Mouse (Mus musculus) neural tube, embryonic 12.5 days (tissue): ENCODE results near the gene Skil. TPM values are rescaled to one million over a fixed set of nuclear protein-coding genes. Genes with fewer than 3 reads are reported as not detected.
A peak's percentile ranks its signal among the peaks of the same experiment; 100 is the strongest.

Experiments used
- ATAC-seq: fragments of 200-750 bp; cut with Nextera tagmentation; 2 replicates; pipeline ENCODE4 v1.8.0; 2017; ENCODE audit warnings: low read depth, mild to moderate bottlenecking, moderate TSS enrichment, moderate library complexity; ENCODE audit not compliant: low FRiP score
- H3K27ac ChIP-seq: fragments of 300-500 bp; sonication (generic); 2 replicates; pipeline ENCODE4 v1.5.1; 2016
- H3K27me3 ChIP-seq: fragments of 300-500 bp; sonication (generic); replicated peaks from 2 replicates; pipeline ENCODE4 v1.6.1; 2016; ENCODE audit warnings: mild to moderate bottlenecking
- H3K36me3 ChIP-seq: fragments of 300-500 bp; sonication (generic); 2 replicates; pipeline ENCODE4 v1.6.1; 2016; ENCODE audit warnings: mild to moderate bottlenecking
- H3K4me1 ChIP-seq: fragments of 300-500 bp; sonication (generic); 2 replicates; pipeline ENCODE4 v1.6.1; 2016
- H3K4me2 ChIP-seq: fragments of 300-500 bp; sonication (generic); replicated peaks from 2 replicates; pipeline ENCODE4 v1.6.1; 2016; ENCODE audit warnings: mild to moderate bottlenecking
- H3K4me3 ChIP-seq: fragments of 300-500 bp; sonication (generic); 2 replicates; pipeline ENCODE4 v1.5.1; 2016
- H3K9ac ChIP-seq: fragments of 300-500 bp; sonication (generic); 2 replicates; pipeline ENCODE4 v1.6.1; 2016; ENCODE audit warnings: mild to moderate bottlenecking
- H3K9me3 ChIP-seq: fragments of 300-500 bp; sonication (generic); 2 replicates; pipeline ENCODE4 v1.6.1; 2016; ENCODE audit warnings: mild to moderate bottlenecking
- WGBS: fragments of 180-500 bp; shearing (Covaris S2); methylation state at CpG from one replicate; pipeline ENCODE4 v1.1.7; 2016; 5-methylcytosine and 5-hydroxymethylcytosine counted together
- polyA plus RNA-seq: library from polyadenylated mRNA; unstranded; fragments of >200 nt; fragmentation: Nextera tagmentation; extraction: Ambion mirVana; gene quantifications from 2 replicates; pipeline ENCODE4 v1.2.1, GENCODE M21; 2016

The Skil gene
- polyA plus RNA-seq, 1 experiment from 2014 or later, result 54.4 TPM

GRCm38 (mm10) chr3:31088789-31089775, 5.8 kb upstream of the Skil start:
- 42% methylated on average over 10 of the region's 10 CpGs for WGBS
- H3K4me3 ChIP-seq, result no peak overlapping the region
- peaks cover 3% of the 10 kb centered on the region; the same call in 1 of the 2 replicates for H3K4me1 ChIP-seq
- no peaks in the 10 kb centered on the region for H3K36me3 ChIP-seq
- ATAC-seq, result no peak
- no peak overlapping the region for H3K27ac ChIP-seq
- H3K9me3 ChIP-seq, result no peaks in the 10 kb centered on the region
- no peaks in the 10 kb centered on the region for H3K27me3 ChIP-seq
- H3K9ac ChIP-seq, result no peak overlapping the region
- no peak overlapping the region for H3K4me2 ChIP-seq

DNA sequence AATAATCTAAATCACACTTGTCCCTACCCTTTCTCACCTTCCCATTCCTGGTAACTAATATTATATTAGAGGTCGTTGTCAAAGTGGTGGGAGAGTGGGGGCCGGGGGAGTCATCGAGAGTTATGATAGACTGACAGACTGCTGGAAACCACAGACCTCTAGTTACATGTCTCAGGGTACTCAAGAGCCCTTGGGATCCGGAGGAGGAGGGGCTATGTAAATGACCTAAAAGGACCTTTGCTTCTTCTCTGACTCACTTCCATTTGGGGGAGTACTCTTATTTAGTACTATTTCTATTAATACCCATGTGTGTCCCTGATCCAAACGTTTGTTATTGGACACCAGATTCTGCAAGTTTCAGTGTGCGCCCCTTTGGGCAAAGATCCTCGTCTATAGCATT, 4.9 kb upstream of the Skil start:
- Histone ChIP-seq H3K27me3 (no peaks in the 10 kb centered on the region), H3K27ac (no peak overlapping the region), H3K9me3 (no peaks in the 10 kb centered on the region), H3K4me1 (peaks cover 3% of the 10 kb centered on the region; the same call in 1 of the 2 replicates), H3K4me2 (no peak overlapping the region), H3K9ac (no peak overlapping the region), H3K4me3 (no peak overlapping the region), H3K36me3 (no peaks in the 10 kb centered on the region)
- 73% methylated on average over 7 of the region's 7 CpGs for WGBS
- ATAC-seq, result no peak

GRCm38 (mm10) chr3:31093196-31093595, 1.7 kb upstream of the Skil start:
- H3K4me3 ChIP-seq, result peak overlapping the region; percentile 23; the same call in 1 of the 2 replicates
- H3K4me2 ChIP-seq, result peak overlapping the region; percentile 71
- ATAC-seq, result peak; percentile 18
- WGBS, result under 1% methylated on average over 13 of the region's 13 CpGs
- no peaks in the 10 kb centered on the region for H3K9me3 ChIP-seq
- H3K27me3 ChIP-seq, result no peaks in the 10 kb centered on the region
- 0 out of 2 replicates have a peak, but pooled peaks cover 3% of the 10 kb centered on the region for H3K36me3 ChIP-seq
- peaks cover 14% of the 10 kb centered on the region for H3K4me1 ChIP-seq
- H3K9ac ChIP-seq, result peak overlapping the region; percentile 40; the same call in 1 of the 2 replicates
- H3K27ac ChIP-seq, result peak overlapping the region; percentile 99

DNA sequence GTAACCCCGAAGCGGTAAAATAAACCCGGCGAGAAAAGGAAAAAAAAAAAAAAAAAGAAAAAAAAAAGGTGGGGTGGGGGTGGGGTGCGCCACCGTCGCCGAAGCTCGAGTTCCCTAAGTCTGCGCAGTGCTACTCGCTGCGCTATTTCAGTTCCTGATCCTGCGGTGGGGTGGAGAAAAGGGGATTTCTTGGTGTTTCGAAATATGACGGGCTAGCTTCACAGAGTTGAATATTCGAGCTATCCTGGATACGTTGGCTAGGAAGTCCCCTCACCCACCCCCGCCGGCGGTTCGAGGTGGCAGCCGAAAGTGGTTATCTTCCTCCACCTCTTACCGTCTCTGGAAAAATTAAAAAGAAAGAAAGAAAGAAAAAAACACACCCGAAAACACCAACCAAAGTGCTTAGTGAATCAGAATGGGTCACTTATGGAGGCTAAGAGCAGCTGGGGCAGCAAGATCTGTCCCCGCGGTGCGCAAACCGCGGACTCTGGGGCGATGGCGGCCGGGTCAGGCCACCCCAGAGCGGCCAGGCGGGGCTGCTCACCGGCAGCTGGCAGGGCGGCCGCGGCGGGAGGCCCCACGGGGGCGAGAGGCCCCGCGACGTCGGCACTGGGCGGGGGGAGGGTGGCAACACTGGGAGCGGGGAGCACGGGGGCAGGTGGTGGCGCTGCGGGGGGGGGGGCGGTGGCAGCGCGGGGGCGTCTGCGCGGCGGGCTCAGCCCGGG, 1.1 kb upstream of the Skil start:
- H3K4me3 ChIP-seq, result peak overlapping the region; percentile 96
- peak overlapping the region; percentile 98 for H3K9ac ChIP-seq
- H3K27me3 ChIP-seq, result no peaks in the 10 kb centered on the region
- H3K9me3 ChIP-seq, result no peaks in the 10 kb centered on the region
- H3K4me2 ChIP-seq, result peak overlapping the region; percentile 71
- peaks cover 18% of the 10 kb centered on the region for H3K4me1 ChIP-seq
- ATAC-seq, result peak; percentile 51
- peak overlapping the region; percentile 99 for H3K27ac ChIP-seq
- WGBS, result 1% methylated on average over 44 of the region's 58 CpGs
- H3K36me3 ChIP-seq, result 0 out of 2 replicates have a peak, but pooled peaks cover 3% of the 10 kb centered on the region

GRCm38 (mm10) chr3:31095179-31095490, 277 bp downstream of the Skil start:
- H3K4me2 ChIP-seq, result peak overlapping the region; percentile 71
- under 1% methylated on average over 27 of the region's 39 CpGs for WGBS
- H3K9ac ChIP-seq, result peak overlapping the region; percentile 98
- peak overlapping the region; percentile 96 for H3K4me3 ChIP-seq
- peak; percentile 48; the same call in 1 of the 2 replicates for ATAC-seq
- H3K4me1 ChIP-seq, result peaks cover 24% of the 10 kb centered on the region
- 0 out of 2 replicates have a peak, but pooled peaks cover 3% of the 10 kb centered on the region for H3K36me3 ChIP-seq
- H3K9me3 ChIP-seq, result no peaks in the 10 kb centered on the region
- H3K27ac ChIP-seq, result peak overlapping the region; percentile 99
- H3K27me3 ChIP-seq, result no peaks in the 10 kb centered on the region

DNA sequence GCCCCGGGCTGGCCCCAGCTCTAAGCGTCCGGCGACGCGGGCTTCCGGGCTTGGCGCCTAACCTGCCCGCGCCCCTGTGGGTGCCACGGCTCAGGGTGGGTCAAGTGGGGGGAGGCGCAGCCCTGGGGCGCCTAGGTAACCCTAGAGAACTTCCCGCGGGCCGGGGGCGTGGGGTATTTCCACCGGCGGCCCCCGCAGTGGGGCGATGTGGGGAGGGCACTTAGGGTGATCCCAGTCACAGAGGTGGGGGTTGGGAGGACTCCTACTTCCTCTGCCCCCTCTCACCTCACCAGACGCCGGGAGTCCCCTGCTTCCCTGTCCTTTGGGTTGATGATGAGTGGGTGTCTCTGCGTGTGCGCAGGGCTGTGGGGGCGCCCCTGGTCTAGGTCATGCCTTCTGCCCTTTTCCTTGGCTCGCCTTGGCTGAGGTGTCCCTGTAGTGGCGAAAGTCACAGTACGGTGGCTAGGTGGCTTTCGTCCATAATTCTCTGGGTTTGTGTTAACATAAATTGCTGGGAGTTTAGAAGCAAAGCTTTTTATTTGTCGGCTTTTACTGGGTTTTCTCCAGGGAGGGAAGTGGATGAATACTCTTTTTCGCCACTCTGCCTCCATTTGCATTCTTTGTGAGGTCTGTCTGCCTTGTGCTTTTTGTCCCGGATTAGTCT, 765 bp downstream of the Skil start:
- peak overlapping the region; percentile 71 for H3K4me2 ChIP-seq
- 0 out of 2 replicates have a peak, but pooled peaks cover 3% of the 10 kb centered on the region for H3K36me3 ChIP-seq
- peak overlapping the region; percentile 98 for H3K9ac ChIP-seq
- peak overlapping the region; percentile 96 for H3K4me3 ChIP-seq
- peak; percentile 7 for ATAC-seq
- H3K4me1 ChIP-seq, result peaks cover 27% of the 10 kb centered on the region
- under 1% methylated on average over 33 of the region's 33 CpGs for WGBS
- no peaks in the 10 kb centered on the region for H3K27me3 ChIP-seq
- H3K27ac ChIP-seq, result peak overlapping the region; percentile 99
- H3K9me3 ChIP-seq, result no peaks in the 10 kb centered on the region

DNA sequence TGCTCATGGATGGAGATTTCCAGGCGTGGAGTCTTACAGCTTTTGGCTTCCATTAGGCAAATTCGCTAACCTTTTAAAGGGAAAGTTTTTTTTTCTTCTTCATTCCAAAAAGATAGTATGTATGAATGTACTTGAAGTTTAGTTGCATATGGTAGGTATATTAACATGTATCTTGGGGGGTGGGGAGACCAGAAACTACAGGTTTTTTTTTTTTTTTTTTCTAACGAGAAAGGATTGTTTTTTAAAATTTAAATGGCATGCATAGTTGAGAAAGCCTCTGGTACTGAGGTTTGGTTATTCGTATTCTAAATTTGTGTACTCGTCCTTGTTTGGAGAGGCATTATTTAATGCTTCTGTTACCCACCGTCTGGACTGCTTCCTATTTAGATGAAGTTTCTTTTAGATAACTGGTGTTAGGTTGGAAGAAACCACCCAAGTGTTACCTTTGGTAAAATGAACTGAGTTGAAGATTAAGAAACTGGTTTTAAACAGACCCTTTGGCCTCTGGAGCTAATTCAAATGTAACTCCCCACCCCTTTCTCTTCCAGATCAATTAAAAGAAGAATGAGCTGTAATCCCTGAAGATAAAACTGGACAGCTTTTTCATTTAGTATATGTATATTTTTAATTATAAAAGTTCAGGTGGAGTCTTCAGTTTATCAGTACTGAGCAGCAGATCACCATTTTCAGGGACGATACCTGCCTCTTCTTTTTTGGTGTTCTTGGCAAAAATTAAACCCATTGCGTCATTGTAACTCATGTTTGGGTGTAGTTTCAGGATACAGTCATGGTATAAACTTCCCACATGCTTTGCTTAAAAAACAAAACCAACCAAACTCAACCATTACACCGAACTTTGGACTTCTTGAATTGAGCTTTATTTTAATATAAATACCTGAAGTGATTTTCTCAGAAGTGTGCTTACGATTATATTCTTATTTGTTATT, 1.6 kb downstream of the Skil start:
- H3K4me1 ChIP-seq, result peaks cover 34% of the 10 kb centered on the region
- 40% methylated on average over 10 of the region's 10 CpGs for WGBS

DNA sequence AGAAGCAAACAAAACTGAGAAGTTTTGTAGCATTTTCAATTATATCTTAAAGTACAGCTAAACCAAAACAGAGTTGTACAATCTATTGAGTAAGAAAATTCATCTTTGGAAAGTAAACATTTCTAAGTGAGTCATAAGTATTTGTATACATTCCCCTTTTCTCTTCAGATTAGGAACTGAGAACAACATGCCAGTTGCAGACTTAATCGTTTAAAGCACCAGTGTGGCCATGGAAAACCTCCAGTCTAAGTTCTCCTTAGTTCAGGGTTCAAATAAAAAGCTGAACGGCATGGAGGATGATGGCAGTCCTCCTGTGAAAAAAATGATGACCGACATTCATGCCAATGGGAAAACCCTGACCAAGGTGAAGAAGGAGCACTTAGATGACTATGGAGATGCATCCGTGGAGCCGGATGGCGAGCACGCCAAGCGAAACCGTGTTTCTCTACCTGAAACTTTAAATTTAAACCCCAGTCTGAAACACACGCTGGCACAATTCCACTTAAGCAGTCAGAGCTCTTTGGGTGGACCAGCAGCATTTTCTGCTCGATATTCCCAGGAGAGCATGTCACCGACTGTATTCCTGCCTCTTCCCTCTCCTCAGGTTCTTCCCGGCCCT, 2.4 kb downstream of the Skil start:
- Histone ChIP-seq H3K9me3 (no peaks in the 10 kb centered on the region), H3K4me3 (peak overlapping the region; percentile 18), H3K36me3 (0 out of 2 replicates have a peak, but pooled peaks cover 3% of the 10 kb centered on the region), H3K27ac (no peak overlapping the region), H3K27me3 (no peaks in the 10 kb centered on the region), H3K9ac (peak overlapping the region; percentile 35; the same call in 1 of the 2 replicates), H3K4me2 (peak overlapping the region; percentile 62), H3K4me1 (peaks cover 36% of the 10 kb centered on the region)
- ATAC-seq, result no peak
- WGBS, result 82% methylated on average over 13 of the region's 13 CpGs

More for the DNA sequence above, 1.6 kb downstream of the Skil start:
- H3K36me3 ChIP-seq, result 0 out of 2 replicates have a peak, but pooled peaks cover 3% of the 10 kb centered on the region
- no peak for ATAC-seq
- peak overlapping the region; percentile 98 for H3K9ac ChIP-seq
- H3K9me3 ChIP-seq, result no peaks in the 10 kb centered on the region
- peak overlapping the region; percentile 99; the same call in 1 of the 2 replicates for H3K27ac ChIP-seq
- peak overlapping the region; percentile 71 for H3K4me2 ChIP-seq
- no peaks in the 10 kb centered on the region for H3K27me3 ChIP-seq
- H3K4me3 ChIP-seq, result peak overlapping the region; percentile 96

DNA sequence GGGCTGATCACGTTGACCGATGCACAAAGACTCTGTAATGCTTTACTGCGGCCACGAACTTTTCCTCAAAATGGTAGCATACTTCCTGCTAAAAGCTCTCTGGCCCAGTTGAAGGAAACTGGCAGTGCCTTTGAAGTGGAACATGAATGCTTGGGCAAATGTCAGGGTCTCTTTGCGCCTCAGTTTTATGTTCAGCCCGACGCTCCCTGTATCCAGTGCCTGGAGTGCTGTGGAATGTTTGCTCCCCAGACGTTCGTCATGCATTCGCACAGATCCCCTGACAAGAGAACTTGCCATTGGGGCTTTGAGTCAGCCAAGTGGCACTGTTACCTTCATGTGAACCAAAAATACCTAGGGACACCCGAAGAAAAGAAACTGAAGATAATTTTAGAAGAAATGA, 3.1 kb downstream of the Skil start:
- no peak overlapping the region for H3K27ac ChIP-seq
- 0 out of 2 replicates have a peak, but pooled peaks cover 3% of the 10 kb centered on the region for H3K36me3 ChIP-seq
- H3K9ac ChIP-seq, result peak overlapping the region; percentile 35
- peak overlapping the region; percentile 18 for H3K4me3 ChIP-seq
- 51% methylated on average over 11 of the region's 11 CpGs for WGBS
- peaks cover 36% of the 10 kb centered on the region for H3K4me1 ChIP-seq
- H3K27me3 ChIP-seq, result no peaks in the 10 kb centered on the region
- peak overlapping the region; percentile 62 for H3K4me2 ChIP-seq
- no peaks in the 10 kb centered on the region for H3K9me3 ChIP-seq
- no peak for ATAC-seq

DNA sequence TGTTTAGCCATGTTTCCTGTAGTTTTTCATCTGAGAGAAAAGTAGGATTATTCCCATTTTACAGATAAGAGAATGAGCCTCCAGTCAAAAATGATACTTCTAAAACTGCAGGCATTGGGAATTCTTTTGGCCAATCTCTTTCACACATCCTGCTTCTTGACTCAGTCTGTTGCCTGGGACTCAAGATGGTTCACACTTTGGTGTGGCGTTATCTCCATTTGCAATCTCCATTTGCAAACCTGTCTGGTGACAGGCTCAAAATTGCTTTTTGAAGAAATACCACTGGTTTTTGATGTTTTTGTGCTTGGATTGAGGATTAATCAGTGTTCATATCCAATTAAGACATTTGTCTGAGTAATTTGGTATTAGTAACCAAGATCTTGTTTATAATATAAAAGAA, 3.7 kb downstream of the Skil start:
- no peaks in the 10 kb centered on the region for H3K9me3 ChIP-seq
- WGBS, result 80% methylated on average over 1 of the region's 1 CpGs
- H3K9ac ChIP-seq, result no peak overlapping the region
- H3K27ac ChIP-seq, result no peak overlapping the region
- H3K36me3 ChIP-seq, result 0 out of 2 replicates have a peak, but pooled peaks cover 3% of the 10 kb centered on the region
- peak overlapping the region; percentile 15; the same call in 1 of the 2 replicates for H3K4me3 ChIP-seq
- no peaks in the 10 kb centered on the region for H3K27me3 ChIP-seq
- peaks cover 36% of the 10 kb centered on the region for H3K4me1 ChIP-seq
- H3K4me2 ChIP-seq, result peak overlapping the region; percentile 62
- no peak for ATAC-seq
